Mouse (Mus musculus): ENCODE results near the gene Calr4. TPM values are rescaled to one million over a fixed set of nuclear protein-coding genes. Genes with fewer than 3 reads are reported as not detected.

The Calr4 gene
- polyA plus RNA-seq (2016; fragmentation: Nextera tagmentation; extraction: Ambion mirVana): 0.46 and 0.47 TPM in 2 replicates

GRCm38 (mm10) chr4:109234185-109234584 is at the start of gene Calr4:
Calr4 (plus strand) TSS chr4:109234485.
- no peak within 1 kb of the TSS for H3K4me3 ChIP-seq
- H3K27me3 ChIP-seq: no peaks in the 10 kb centered on the region
- H3K4me2 ChIP-seq (replicated peaks): no peak within 1 kb of the TSS
- H3K36me3 ChIP-seq: no peaks in the 10 kb centered on the region
- no peaks in the 10 kb centered on the region for H3K9me3 ChIP-seq
- no peak for ATAC-seq (ENCODE audit: low FRiP score, low read depth)
- peaks cover 3% of the 10 kb centered on the region; the same call in 1 of the 2 replicates for H3K4me1 ChIP-seq
- H3K27ac ChIP-seq (replicated peaks): no peak within 1 kb of the TSS
- WGBS: 81% methylated on average over 2 of the region's 2 CpGs
- no peak within 1 kb of the TSS for H3K9ac ChIP-seq (replicated peaks)

- 87% methylated on average over 8 of the region's 8 CpGs for WGBS
- Histone ChIP-seq H3K4me1 (no peaks in the 10 kb centered on the region), H3K4me2 (replicated peaks) (no peak overlapping the region)
These were observed 48.5 kb upstream of the Calr4 start for GRCm38 (mm10) chr4:109185616-109186405.

GRCm38 (mm10) chr4:109191598-109191997 is 42.7 kb upstream of the Calr4 start:
- 74% methylated on average over 10 of the region's 10 CpGs for WGBS
- Histone ChIP-seq H3K36me3 (no peaks in the 10 kb centered on the region), H3K4me1 (peaks cover 11% of the 10 kb centered on the region; the same call in 1 of the 2 replicates), H3K27me3 (no peaks in the 10 kb centered on the region), H3K9ac (replicated peaks) (no peak overlapping the region), H3K27ac (replicated peaks) (peak overlapping the region; percentile 46; the same call in 1 of the 2 replicates), H3K9me3 (no peaks in the 10 kb centered on the region), H3K4me3 (no peak overlapping the region), H3K4me2 (replicated peaks) (no peak overlapping the region)
- ATAC-seq (ENCODE audit: low FRiP score, low read depth): no peak

More at GRCm38 (mm10) chr4:109185616-109186405, 48.5 kb upstream of the Calr4 start:
- Histone ChIP-seq H3K27me3 (no peaks in the 10 kb centered on the region), H3K9me3 (no peaks in the 10 kb centered on the region), H3K4me3 (no peak overlapping the region), H3K27ac (replicated peaks) (no peak overlapping the region), H3K9ac (replicated peaks) (no peak overlapping the region), H3K36me3 (no peaks in the 10 kb centered on the region)
- no peak for ATAC-seq (ENCODE audit: low FRiP score, low read depth)

- ATAC-seq (ENCODE audit: low FRiP score, low read depth): no peak
- Histone ChIP-seq H3K27me3 (no peaks in the 10 kb centered on the region), H3K4me1 (peaks cover 11% of the 10 kb centered on the region; the same call in 1 of the 2 replicates), H3K9ac (replicated peaks) (no peak overlapping the region), H3K9me3 (no peaks in the 10 kb centered on the region), H3K4me3 (no peak overlapping the region), H3K27ac (replicated peaks) (no peak overlapping the region), H3K4me2 (replicated peaks) (no peak overlapping the region), H3K36me3 (no peaks in the 10 kb centered on the region)
- 85% methylated on average over 5 of the region's 5 CpGs for WGBS
These were observed 40.4 kb upstream of the Calr4 start for GRCm38 (mm10) chr4:109193886-109194285.

GRCm38 (mm10) chr4:109195900-109196629 is 38.2 kb upstream of the Calr4 start:
- peaks cover 14% of the 10 kb centered on the region; the same call in 1 of the 2 replicates for H3K4me1 ChIP-seq
- no peak overlapping the region for H3K9ac ChIP-seq (replicated peaks)
- H3K9me3 ChIP-seq: no peaks in the 10 kb centered on the region
- no peak overlapping the region for H3K27ac ChIP-seq (replicated peaks)
- H3K27me3 ChIP-seq: no peaks in the 10 kb centered on the region
- H3K4me2 ChIP-seq (replicated peaks): no peak overlapping the region
- 89% methylated on average over 7 of the region's 7 CpGs for WGBS
- ATAC-seq (ENCODE audit: low FRiP score, low read depth): no peak
- no peak overlapping the region for H3K4me3 ChIP-seq
- no peaks in the 10 kb centered on the region for H3K36me3 ChIP-seq

GRCm38 (mm10) chr4:109199069-109199468 is 35.2 kb upstream of the Calr4 start:
- Histone ChIP-seq H3K36me3 (no peaks in the 10 kb centered on the region), H3K9ac (replicated peaks) (no peak overlapping the region), H3K4me2 (replicated peaks) (no peak overlapping the region), H3K27ac (replicated peaks) (no peak overlapping the region), H3K27me3 (no peaks in the 10 kb centered on the region), H3K4me1 (peaks cover 8% of the 10 kb centered on the region; the same call in 1 of the 2 replicates), H3K9me3 (no peaks in the 10 kb centered on the region), H3K4me3 (no peak overlapping the region)
- WGBS: 95% methylated on average over 4 of the region's 4 CpGs
- ATAC-seq (ENCODE audit: low FRiP score, low read depth): no peak

- under 1% methylated on average over 59 of the region's 59 CpGs for whole genome bisulfite sequencing
- peak within 1 kb of the TSS; percentile 92 for H3K4me2 ChIP-seq (replicated peaks)
- H3K4me3 ChIP-seq: peak within 1 kb of the TSS; percentile 77
- peak within 1 kb of the TSS; percentile 79 for H3K9ac ChIP-seq (replicated peaks)
- H3K9me3 ChIP-seq: no peaks in the 10 kb centered on the region
- H3K36me3 ChIP-seq: no peaks in the 10 kb centered on the region
- peak within 1 kb of the TSS; percentile 91 for H3K27ac ChIP-seq (replicated peaks)
- H3K27me3 ChIP-seq: no peaks in the 10 kb centered on the region
- ATAC-seq (ENCODE audit: low FRiP score, low read depth): peak; percentile 98
- peaks cover 8% of the 10 kb centered on the region; the same call in 1 of the 2 replicates for H3K4me1 ChIP-seq
These were observed 32.5 kb upstream of the Calr4 start, which contains the start of gene Osbpl9 for GRCm38 (mm10) chr4:109201582-109202424. Osbpl9 (minus strand) TSS chr4:109202272.

GRCm38 (mm10) chr4:109203931-109204330 is 30.4 kb upstream of the Calr4 start:
- peaks cover 8% of the 10 kb centered on the region; the same call in 1 of the 2 replicates for H3K4me1 ChIP-seq
- no peaks in the 10 kb centered on the region for H3K36me3 ChIP-seq
- 82% methylated on average over 1 of the region's 1 CpGs for WGBS
- no peak overlapping the region for H3K27ac ChIP-seq (replicated peaks)
- ATAC-seq (ENCODE audit: low FRiP score, low read depth): no peak
- no peak overlapping the region for H3K4me2 ChIP-seq (replicated peaks)
- no peaks in the 10 kb centered on the region for H3K9me3 ChIP-seq
- H3K9ac ChIP-seq (replicated peaks): no peak overlapping the region
- no peaks in the 10 kb centered on the region for H3K27me3 ChIP-seq
- no peak overlapping the region for H3K4me3 ChIP-seq

GRCm38 (mm10) chr4:109204416-109204815 is 29.9 kb upstream of the Calr4 start:
- Histone ChIP-seq H3K4me3 (no peak overlapping the region), H3K36me3 (no peaks in the 10 kb centered on the region), H3K27me3 (no peaks in the 10 kb centered on the region), H3K4me1 (peaks cover 8% of the 10 kb centered on the region; the same call in 1 of the 2 replicates), H3K4me2 (replicated peaks) (no peak overlapping the region), H3K9me3 (no peaks in the 10 kb centered on the region), H3K27ac (replicated peaks) (no peak overlapping the region), H3K9ac (replicated peaks) (no peak overlapping the region)
- ATAC-seq (ENCODE audit: low FRiP score, low read depth): no peak
- WGBS: 72% methylated on average over 1 of the region's 1 CpGs

- no peaks in the 10 kb centered on the region for H3K27me3 ChIP-seq
- H3K4me1 ChIP-seq: no peaks in the 10 kb centered on the region
- no peaks in the 10 kb centered on the region for H3K36me3 ChIP-seq
- no peak overlapping the region for H3K4me3 ChIP-seq
- H3K9me3 ChIP-seq: no peaks in the 10 kb centered on the region
- WGBS: 81% methylated on average over 5 of the region's 5 CpGs
- no peak overlapping the region for H3K9ac ChIP-seq (replicated peaks)
- no peak overlapping the region for H3K4me2 ChIP-seq (replicated peaks)
- ATAC-seq (ENCODE audit: low FRiP score, low read depth): no peak
- no peak overlapping the region for H3K27ac ChIP-seq (replicated peaks)
These were observed 26.8 kb upstream of the Calr4 start for GRCm38 (mm10) chr4:109207524-109207923.

- Histone ChIP-seq H3K4me1 (no peaks in the 10 kb centered on the region), H3K9me3 (no peaks in the 10 kb centered on the region), H3K9ac (replicated peaks) (no peak overlapping the region), H3K27me3 (no peaks in the 10 kb centered on the region), H3K4me2 (replicated peaks) (no peak overlapping the region), H3K4me3 (no peak overlapping the region), H3K27ac (replicated peaks) (no peak overlapping the region), H3K36me3 (no peaks in the 10 kb centered on the region)
- peak; percentile 34; the same call in 1 of the 2 replicates for ATAC-seq (ENCODE audit: low FRiP score, low read depth)
- WGBS: 78% methylated on average over 2 of the region's 2 CpGs
These were observed 24.0 kb upstream of the Calr4 start for GRCm38 (mm10) chr4:109210253-109210652.

All from midbrain, embryonic 12.5 days (tissue).